Mouse (Mus musculus) liver, embryonic 14.5 days (tissue): ENCODE measurements around the gene Tmtc1. TPM values are rescaled to one million over a fixed set of nuclear protein-coding genes. Genes with fewer than 3 reads are reported as not detected.

Experiments used
- ATAC-seq: fragments of 200-750 bp; cut with Nextera tagmentation; 2 replicates; pipeline ENCODE4 v1.8.0; 2017; ENCODE audit warnings: moderate number of reproducible peaks, mild to moderate bottlenecking, moderate library complexity; ENCODE audit not compliant: insufficient read depth
- DNase-seq, 3 experiments: peaks; one replicate each; pipeline ENCODE4 v3.0.0-alpha.2; 2012 to 2013; ENCODE audit warnings: low read depth in 3 of 3, low spot score in 3 of 3
- H3K27ac ChIP-seq: fragments of 300-500 bp; sonication (generic); 2 replicates; pipeline ENCODE4 v1.5.1; 2014; ENCODE audit warnings: moderate library complexity, mild to moderate bottlenecking, control low read depth, inconsistent platforms
- H3K27me3 ChIP-seq: fragments of 300-500 bp; sonication (generic); 2 replicates; pipeline ENCODE4 v1.6.1; 2014; ENCODE audit warnings: mild to moderate bottlenecking, low read length, moderate library complexity; ENCODE audit not compliant: control insufficient read depth, insufficient read depth
- H3K36me3 ChIP-seq: fragments of 300-500 bp; sonication (generic); replicated peaks from 2 replicates; pipeline ENCODE4 v1.6.1; 2014; ENCODE audit warnings: low read depth; ENCODE audit not compliant: control insufficient read depth, insufficient read depth
- H3K4me1 ChIP-seq, 2 experiments: fragments of 200-500 bp in 1 of 2; fragments of 300-500 bp in 1 of 2; sonication (generic) in 1 of 2; replicated peaks; 2 replicates each; pipeline ENCODE4 v1.6.1; 2012 to 2014; ENCODE audit warnings: antibody characterized with exemption in 1 of 2, inconsistent platforms in 1 of 2, low read length in 1 of 2; ENCODE audit not compliant: control insufficient read depth in 2 of 2, insufficient read depth in 2 of 2
- H3K4me2 ChIP-seq: fragments of 300-500 bp; sonication (generic); 2 replicates; pipeline ENCODE4 v1.6.1; 2014; ENCODE audit warnings: low read depth, mild to moderate bottlenecking, control low read depth, moderate library complexity
- H3K4me3 ChIP-seq, 2 experiments: fragments of 200-500 bp in 1 of 2; fragments of 300-500 bp in 1 of 2; sonication (generic) in 1 of 2; 2 replicates each; pipeline ENCODE4 v1.5.1; 2012 to 2014; ENCODE audit warnings: low read depth in 2 of 2, low read length in 2 of 2, mild to moderate bottlenecking in 2 of 2, control low read depth in 1 of 2, inconsistent platforms in 1 of 2, moderate library complexity in 1 of 2; ENCODE audit not compliant: insufficient read depth in 1 of 2
- H3K9ac ChIP-seq: fragments of 300-500 bp; sonication (generic); replicated peaks from 2 replicates; pipeline ENCODE4 v1.6.1; 2014; ENCODE audit warnings: mild to moderate bottlenecking, control low read depth, moderate library complexity
- H3K9me3 ChIP-seq: fragments of 300-500 bp; sonication (generic); 2 replicates; pipeline ENCODE4 v1.6.1; 2016; ENCODE audit warnings: low read length, mixed read lengths; ENCODE audit not compliant: control insufficient read depth
- CTCF ChIP-seq: IDR thresholded peaks from 2 replicates; pipeline ENCODE4 v1.5.1; 2016; ENCODE audit warnings: antibody characterized with exemption, low read depth, control low read depth
- EP300 ChIP-seq: IDR thresholded peaks from 2 replicates; pipeline ENCODE4 v1.6.1; 2016; ENCODE audit warnings: antibody characterized with exemption, low read depth
- WGBS: fragments of 180-500 bp; shearing (Covaris S2); extraction: QIAGEN DNeasy Blood & Tissue Kit; methylation state at CpG from one replicate; pipeline ENCODE4 v1.1.7; 2014; ENCODE audit not compliant: insufficient replicate concordance; 5-methylcytosine and 5-hydroxymethylcytosine counted together
- polyA plus RNA-seq, 2 experiments: library from polyadenylated mRNA; depleted of rRNA in 1 of 2; stranded (reverse) in 1 of 2; unstranded in 1 of 2; fragments of >200 nt; fragmentation: Nextera tagmentation in 1 of 2; extraction: Ambion mirVana in 1 of 2; gene quantifications; 2 replicates each; pipeline versions ENCODE4 v1.2.1 to v1.2.3; 2012 to 2014

The Tmtc1 gene
- polyA plus RNA-seq, 2 experiments = 0.04 to 0.09 TPM

DNA sequence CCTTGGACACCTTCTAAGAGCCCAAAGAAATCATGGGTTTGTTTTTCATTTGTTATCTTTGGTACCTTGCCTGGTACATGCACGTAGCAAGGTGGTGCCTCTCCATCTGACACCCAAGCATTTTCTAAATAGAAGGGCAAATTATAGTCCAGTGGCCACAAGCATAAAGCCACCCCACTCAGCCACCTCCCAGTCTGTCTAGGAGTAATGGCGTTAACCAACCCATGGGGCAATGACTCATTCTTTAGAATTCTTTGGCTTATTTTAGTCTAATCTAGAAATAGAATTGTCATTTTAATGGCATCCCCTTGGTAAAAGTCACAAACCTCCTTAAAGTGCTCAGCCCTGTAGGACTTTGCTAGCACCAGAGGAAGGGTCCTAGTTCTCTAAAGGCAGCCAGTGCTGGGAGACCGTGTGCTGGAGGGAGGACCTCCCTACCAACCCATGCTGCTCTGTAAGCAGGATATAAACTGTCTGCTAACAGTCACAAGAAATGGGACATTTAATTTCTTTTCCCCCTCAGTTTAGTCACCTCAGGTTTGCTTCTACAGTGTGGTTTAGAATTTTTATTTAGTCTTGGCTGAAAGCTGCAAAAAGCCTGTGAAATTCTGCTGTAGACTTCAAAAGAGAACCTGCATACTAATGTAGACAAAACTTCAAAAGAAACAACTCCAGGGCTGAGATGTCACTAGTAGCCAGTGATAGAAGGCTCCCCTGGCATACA is 209.9 kb downstream of the Tmtc1 start:
- no peak overlapping the region for H3K27ac ChIP-seq
- DNase-seq (no peak), ATAC-seq (no peak)
- no peak for TF ChIP-seq EP300
- no peak for TF ChIP-seq CTCF
- H3K4me3 ChIP-seq = no peak overlapping the region
- no peaks in the 10 kb centered on the region for H3K36me3 ChIP-seq
- no peak overlapping the region for H3K9ac ChIP-seq
- H3K27me3 ChIP-seq = no peaks in the 10 kb centered on the region
- no peak overlapping the region for H3K4me2 ChIP-seq
- H3K9me3 ChIP-seq = no peaks in the 10 kb centered on the region
- 57% methylated on average over 3 of the region's 3 CpGs for WGBS
- no peaks in the 10 kb centered on the region for H3K4me1 ChIP-seq

DNA sequence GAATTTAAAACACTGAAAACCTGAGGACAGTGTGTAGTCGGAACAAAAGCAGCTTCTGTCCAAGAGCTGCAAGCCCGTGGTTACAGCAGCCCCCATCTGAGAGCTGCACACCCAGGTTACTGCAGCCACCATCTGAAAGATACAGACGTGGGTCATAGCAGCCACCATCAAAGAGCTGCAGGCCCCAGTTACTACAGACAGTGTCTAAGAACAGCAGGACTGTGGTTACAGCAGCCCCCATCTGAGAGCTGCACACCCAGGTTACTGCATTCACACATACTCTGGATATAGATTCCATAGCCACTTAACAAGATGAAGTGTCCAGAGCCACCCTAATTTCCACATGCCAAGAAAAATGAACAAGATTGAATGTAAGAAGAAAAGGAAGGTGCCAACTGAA is 216.6 kb downstream of the Tmtc1 start:
- DNase-seq (no peak), ATAC-seq (no peak)
- no peak overlapping the region for H3K4me3 ChIP-seq
- no peaks in the 10 kb centered on the region for H3K9me3 ChIP-seq
- no peak overlapping the region for H3K27ac ChIP-seq
- 35% methylated on average over 3 of the region's 3 CpGs for WGBS
- no peak for TF ChIP-seq EP300
- no peak for TF ChIP-seq CTCF
- no peaks in the 10 kb centered on the region for H3K36me3 ChIP-seq
- H3K27me3 ChIP-seq = no peaks in the 10 kb centered on the region
- H3K9ac ChIP-seq = no peak overlapping the region
- no peaks in the 10 kb centered on the region for H3K4me1 ChIP-seq
- no peak overlapping the region for H3K4me2 ChIP-seq

DNA sequence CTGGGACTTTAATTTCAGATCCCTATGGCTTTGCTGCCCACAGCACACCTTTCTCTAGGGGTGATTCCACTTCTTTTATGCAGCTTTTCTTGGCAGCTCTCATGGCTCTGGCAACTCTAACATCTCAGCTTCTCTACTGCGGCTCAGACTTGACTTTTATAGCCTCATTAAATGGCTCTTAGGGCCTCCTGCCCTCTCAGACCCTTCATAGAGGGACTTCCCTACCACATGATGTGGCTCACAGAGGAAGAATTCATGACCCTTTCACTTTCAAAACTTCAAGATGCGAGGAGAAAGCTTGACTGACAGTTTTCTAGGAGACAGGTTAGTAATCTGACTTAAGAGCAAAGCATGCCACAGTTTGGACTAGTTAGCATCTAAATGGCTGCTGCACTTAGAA is 221.5 kb downstream of the Tmtc1 start:
- no peak overlapping the region for H3K27ac ChIP-seq
- 65% methylated on average over 2 of the region's 2 CpGs for WGBS

DNA sequence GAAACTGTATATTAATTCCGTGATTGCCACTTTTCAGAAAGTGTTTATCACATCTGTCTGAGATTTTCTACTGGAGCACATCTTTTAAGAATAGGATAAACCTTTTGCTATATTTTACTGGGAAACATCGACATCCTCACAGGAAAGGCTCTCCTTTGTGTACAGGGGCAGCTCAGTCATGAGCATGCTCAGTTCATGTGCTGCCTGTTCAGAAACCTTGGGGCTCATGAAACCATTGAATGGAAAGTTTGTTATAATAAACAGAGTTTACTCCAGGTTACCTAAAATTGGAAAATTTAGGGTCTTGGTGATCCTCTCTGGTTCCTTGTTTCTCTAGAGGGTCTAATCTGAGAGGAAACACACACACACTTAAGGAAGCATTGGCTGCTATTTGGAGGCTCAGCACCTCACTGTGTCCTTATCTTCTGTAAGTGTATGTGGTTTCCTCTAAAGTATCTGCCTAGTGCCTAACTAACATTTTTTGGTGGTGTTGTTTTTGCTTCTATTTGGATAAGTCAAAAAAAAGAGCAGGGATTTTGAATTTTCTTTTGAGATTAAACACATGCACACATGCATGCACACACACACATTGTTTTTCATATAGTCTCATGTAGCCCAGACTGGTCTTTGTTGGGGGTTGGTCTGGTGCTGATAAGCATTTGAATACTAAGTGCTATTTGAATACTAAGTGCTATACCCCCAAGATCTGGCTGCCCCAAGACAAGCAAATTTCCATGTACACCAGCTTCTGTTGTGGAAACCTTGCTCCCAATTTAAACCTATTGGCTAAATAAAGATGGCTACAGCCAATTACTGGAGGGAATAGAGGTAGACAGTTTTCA is 225.7 kb downstream of the Tmtc1 start:
- ATAC-seq = peak; percentile 56
- no peaks in the 10 kb centered on the region for H3K27me3 ChIP-seq
- H3K4me1 ChIP-seq = peaks cover 0 to 9% of the 10 kb centered on the region in 2 experiments; a peak in 1 of 4 replicates
- no peak overlapping the region for H3K27ac ChIP-seq
- no peak overlapping the region for H3K4me3 ChIP-seq
- H3K36me3 ChIP-seq = no peaks in the 10 kb centered on the region
- 27% methylated on average over 2 of the region's 2 CpGs for WGBS
- TF ChIP-seq EP300 (no peak), CTCF (no peak)
- no peaks in the 10 kb centered on the region for H3K9me3 ChIP-seq
- H3K9ac ChIP-seq = no peak overlapping the region
- no peak for DNase-seq
- no peak overlapping the region for H3K4me2 ChIP-seq

More for the DNA sequence above, 221.5 kb downstream of the Tmtc1 start:
- H3K4me3 ChIP-seq = no peak overlapping the region
- no peak for TF ChIP-seq CTCF
- TF ChIP-seq EP300 = no peak
- no peaks in the 10 kb centered on the region for H3K9me3 ChIP-seq
- H3K36me3 ChIP-seq = no peaks in the 10 kb centered on the region
- H3K27me3 ChIP-seq = no peaks in the 10 kb centered on the region
- no peak overlapping the region for H3K4me2 ChIP-seq
- no peak for ATAC-seq
- H3K4me1 ChIP-seq = peaks cover 0 to 9% of the 10 kb centered on the region in 2 experiments; a peak in 1 of 4 replicates
- no peak overlapping the region for H3K9ac ChIP-seq
- DNase-seq = no peak

DNA sequence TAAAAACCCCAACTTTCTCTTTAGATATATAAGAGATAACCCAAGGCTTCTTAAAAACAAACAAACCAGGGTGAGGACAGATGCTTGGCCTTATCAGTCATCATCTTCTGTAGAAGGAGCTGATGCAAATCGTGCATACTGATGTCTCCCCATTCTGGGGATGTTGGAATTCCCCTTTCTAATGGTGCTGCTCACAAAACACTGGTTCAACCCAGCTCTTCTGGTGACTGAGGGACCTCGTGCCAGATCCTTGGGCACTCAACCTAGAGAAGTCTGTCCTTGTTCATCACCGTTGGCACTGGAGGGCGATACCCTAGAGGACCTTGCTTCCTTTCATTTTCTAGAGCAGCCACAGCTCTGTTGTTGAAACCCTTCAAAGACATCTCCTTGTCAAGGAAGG is 227.4 kb downstream of the Tmtc1 start:
- DNase-seq (no peak), ATAC-seq (no peak)
- TF ChIP-seq CTCF (no peak), EP300 (no peak)
- Histone ChIP-seq H3K36me3 (no peaks in the 10 kb centered on the region), H3K4me1 (peaks cover 0 to 12% of the 10 kb centered on the region in 2 experiments; a peak in 2 of 4 replicates), H3K27me3 (no peaks in the 10 kb centered on the region), H3K9me3 (no peaks in the 10 kb centered on the region), H3K4me2 (no peak overlapping the region), H3K4me3 (no peak overlapping the region), H3K27ac (no peak overlapping the region), H3K9ac (no peak overlapping the region)
- WGBS = 71% methylated on average over 4 of the region's 4 CpGs
